Mouse (Mus musculus): ENCODE results near the gene Uspl1.

The Uspl1 gene

GRCm38 (mm10) chr5:149184844-149185186 is 665 bp downstream of the Uspl1 start:
- ChIA-PET POLR2A (interaction anchor here (0.6 to 6.3 kb wide), 99 partner anchors 7 to 1242 kb away, joined by 3 to 82 read pairs (median 5); partner anchors contain the start of genes Hsph1 (in 1 of the 4) and Katnal1 (in 1 of the 4)), CTCF (interaction anchor here in 2 of 4 experiments (0.9 to 1.3 kb wide), 3 partner anchors 75 to 377 kb away, joined by 3 to 4 read pairs (median 4); no protein-coding TSS in a partner anchor)

GRCm38 (mm10) chr5:149185806-149186205 is 1.7 kb downstream of the Uspl1 start:
- POLR2A ChIA-PET, result interaction anchor here in 2 of 4 experiments (0.6 to 6.3 kb wide), 13 partner anchors 14 to 695 kb away, joined by 3 to 82 read pairs (median 9); no protein-coding TSS in a partner anchor
- CTCF ChIA-PET, result interaction anchor here in 1 of 4 experiments (0.5 kb wide), 1 partner anchor 185 kb away, joined by 3 read pairs; no protein-coding TSS in a partner anchor

DNA sequence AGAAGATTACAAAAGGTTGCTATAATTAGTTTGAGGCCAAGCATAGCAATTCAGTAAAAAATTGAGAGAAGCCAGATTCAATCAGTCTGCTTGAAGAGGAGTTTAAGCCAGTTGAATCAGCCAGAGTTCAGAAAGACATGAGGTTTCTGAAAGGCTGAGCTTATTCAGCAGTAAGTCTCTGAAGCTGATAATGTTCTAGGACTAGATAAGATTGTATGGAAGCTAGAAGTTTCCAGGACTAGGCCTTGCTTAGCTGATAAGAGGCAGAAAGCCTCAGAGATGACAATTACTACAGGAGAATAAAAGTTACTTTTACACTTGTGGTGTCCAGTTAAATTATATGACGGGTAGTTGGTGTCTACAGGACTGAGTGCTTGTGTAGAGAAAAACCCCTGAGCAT is 6.0 kb downstream of the Uspl1 start:
- ChIA-PET CTCF (no interaction called here), POLR2A (interaction anchor here in 2 of 4 experiments (1.2 to 2.2 kb wide), 3 partner anchors 11 to 19 kb away, joined by 3 to 10 read pairs (median 5); no protein-coding TSS in a partner anchor)

DNA sequence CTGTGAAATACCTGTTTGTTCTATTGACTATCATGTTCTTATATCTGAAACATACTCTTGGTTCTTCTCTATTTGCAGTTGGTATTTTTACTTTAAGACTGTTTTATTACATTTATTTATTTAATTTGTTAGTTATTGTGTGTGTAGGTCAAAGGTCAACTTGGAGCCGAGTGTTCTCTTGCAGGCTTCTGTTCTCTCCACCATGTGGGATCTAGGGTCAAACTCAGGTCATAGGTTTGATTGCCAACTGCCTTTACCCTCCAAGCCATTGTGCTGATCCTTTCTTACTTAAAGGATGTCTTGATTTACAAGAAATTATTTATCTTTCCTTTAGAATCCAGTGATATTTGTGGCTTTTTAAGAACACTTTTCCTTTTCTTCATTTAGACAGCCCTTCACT is 12.5 kb downstream of the Uspl1 start:
- ChIA-PET POLR2A (interaction anchor here in 2 of 4 experiments (0.8 to 1.6 kb wide), 4 partner anchors 12 to 17 kb away, joined by 3 to 4 read pairs (median 4); partner anchors contain the start of genes Hmgb1 (in 1 of the 2) and Uspl1 (in 1 of the 2)), CTCF (no interaction called here)

GRCm38 (mm10) chr5:149198782-149199181 is 14.6 kb downstream of the Uspl1 start:
- CTCF ChIA-PET, result no interaction called here
- POLR2A ChIA-PET, result interaction anchor here in 2 of 4 experiments (1.5 to 1.8 kb wide), 2 partner anchors 15 kb away, joined by 3 to 6 read pairs; partner anchors contain the start of genes Uspl1 (in 2 of the 2) and Hmgb1 (in 1 of the 2)

GRCm38 (mm10) chr5:149202941-149203340 is 18.8 kb downstream of the Uspl1 start:
- ChIA-PET CTCF (interaction anchor here in 1 of 4 experiments (0.6 to 0.7 kb wide), 2 partner anchors 10 to 275 kb away, joined by 3 read pairs; no protein-coding TSS in a partner anchor), POLR2A (interaction anchor here (0.7 to 5.5 kb wide), 20 partner anchors 9 to 151 kb away, joined by 3 to 48 read pairs (median 4); partner anchors contain the start of genes Hmgb1 (in 4 of the 4) and Uspl1 (in 4 of the 4))

GRCm38 (mm10) chr5:149203796-149204375 is 19.7 kb downstream of the Uspl1 start:
- POLR2A ChIA-PET, result interaction anchor here in 3 of 4 experiments (0.9 to 5.5 kb wide), 13 partner anchors 9 to 92 kb away, joined by 3 to 48 read pairs (median 6); partner anchors contain the start of genes Hmgb1 (in 3 of the 3) and Uspl1 (in 3 of the 3)

GRCm38 (mm10) chr5:149204822-149205221 is 20.7 kb downstream of the Uspl1 start:
- CTCF ChIA-PET, result no interaction called here
- POLR2A ChIA-PET, result interaction anchor here (0.8 to 5.5 kb wide), 12 partner anchors 8 to 92 kb away, joined by 3 to 48 read pairs (median 4); partner anchors contain the start of genes Hmgb1 (in 3 of the 4) and Uspl1 (in 3 of the 4)

More at GRCm38 (mm10) chr5:149203796-149204375, 19.7 kb downstream of the Uspl1 start:
- CTCF ChIA-PET, result interaction anchor here in 2 of 4 experiments (0.5 to 0.7 kb wide), 3 partner anchors 274 to 1028 kb away, joined by 3 to 4 read pairs (median 3); no protein-coding TSS in a partner anchor

DNA sequence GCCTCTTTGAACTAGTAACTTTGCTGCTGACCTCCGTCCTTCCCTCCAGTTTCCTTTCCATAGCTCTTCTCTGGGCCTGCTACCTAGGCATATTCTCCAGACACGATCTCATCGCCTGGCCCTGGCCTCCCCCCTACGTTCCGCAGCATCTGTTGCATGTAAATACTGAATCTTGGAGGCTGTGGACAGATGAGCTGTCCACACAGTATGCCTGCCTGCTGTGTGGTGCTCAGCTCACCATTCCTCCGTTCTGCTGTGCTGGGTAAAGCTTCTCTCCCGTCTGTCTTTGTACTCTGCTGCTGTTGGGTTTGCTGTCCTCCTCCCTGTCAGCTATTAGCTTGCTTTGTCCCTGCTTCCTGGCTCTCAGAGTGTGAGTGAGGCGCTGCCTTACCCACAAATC is 21.1 kb downstream of the Uspl1 start:
- ChIA-PET POLR2A (interaction anchor here (0.8 to 5.5 kb wide), 10 partner anchors 8 to 93 kb away, joined by 3 to 48 read pairs (median 4); partner anchors contain the start of genes Hmgb1 (in 2 of the 4) and Uspl1 (in 2 of the 4)), CTCF (interaction anchor here in 1 of 4 experiments (0.6 kb wide), 1 partner anchor 134 kb away, joined by 3 read pairs; no protein-coding TSS in a partner anchor)

DNA sequence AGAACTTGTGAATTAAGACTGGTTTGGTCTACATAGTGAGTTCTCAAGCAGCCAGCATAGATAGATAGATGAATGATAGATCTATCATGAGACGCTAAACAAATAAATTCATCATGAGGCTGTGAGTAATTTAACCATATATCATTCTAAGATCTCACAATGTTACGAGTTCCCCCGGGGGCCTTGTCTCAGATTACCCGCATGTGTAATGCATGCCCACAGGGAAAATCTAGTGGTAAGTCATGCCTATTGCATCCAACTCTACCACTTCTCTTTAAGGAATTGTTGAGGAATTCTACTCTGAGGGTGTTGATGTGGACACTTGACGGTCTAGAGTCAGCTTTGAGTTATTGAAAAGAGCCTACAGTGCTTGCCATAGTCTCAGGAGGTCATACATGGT is 22.1 kb downstream of the Uspl1 start:
- CTCF ChIA-PET, result no interaction called here
- POLR2A ChIA-PET, result interaction anchor here in 3 of 4 experiments (1.1 to 2.3 kb wide), 6 partner anchors 10 to 94 kb away, joined by 3 to 8 read pairs (median 4); partner anchors contain the start of genes Hmgb1 (in 1 of the 3) and Uspl1 (in 1 of the 3)

GRCm38 (mm10) chr5:149207661-149208060 is 23.5 kb downstream of the Uspl1 start:
- CTCF ChIA-PET, result interaction anchor here in 1 of 4 experiments (0.6 kb wide), 1 partner anchor 256 kb away, joined by 3 read pairs; no protein-coding TSS in a partner anchor
- POLR2A ChIA-PET, result interaction anchor here in 2 of 4 experiments (1.2 to 2.3 kb wide), 6 partner anchors 8 to 54 kb away, joined by 3 to 8 read pairs (median 4); partner anchors contain the start of genes Hmgb1 (in 1 of the 2) and Uspl1 (in 1 of the 2)

DNA sequence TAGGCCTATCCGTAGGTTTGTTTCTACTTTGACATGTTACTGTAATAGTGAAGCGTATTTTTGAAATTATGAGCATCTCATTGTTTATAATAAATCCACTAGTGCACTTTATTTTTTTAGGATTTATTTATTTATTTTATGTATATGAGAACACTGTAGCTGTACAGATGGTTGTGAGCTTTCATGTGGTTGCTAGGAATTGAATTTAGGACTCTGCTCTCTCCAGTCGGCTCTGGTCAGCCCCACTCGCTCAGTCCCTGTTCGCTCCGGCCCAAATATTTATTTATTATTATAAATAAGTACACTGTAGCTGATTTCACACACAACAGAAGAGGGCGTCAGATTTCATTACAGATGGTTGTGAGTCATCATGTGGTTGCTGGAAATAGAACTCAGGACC is 24.6 kb downstream of the Uspl1 start:
- ChIA-PET CTCF (no interaction called here), POLR2A (interaction anchor here in 2 of 4 experiments (0.7 to 2.3 kb wide), 7 partner anchors 9 to 56 kb away, joined by 3 to 8 read pairs (median 4); partner anchors contain the start of genes Hmgb1 (in 2 of the 2) and Uspl1 (in 1 of the 2))

GRCm38 (mm10) chr5:149209328-149209727 is 25.2 kb downstream of the Uspl1 start:
- CTCF ChIA-PET, result no interaction called here
- POLR2A ChIA-PET, result interaction anchor here in 2 of 4 experiments (0.8 to 1.6 kb wide), 4 partner anchors 9 to 25 kb away, joined by 3 to 8 read pairs (median 4); partner anchors contain the start of genes Hmgb1 (in 2 of the 2) and Uspl1 (in 1 of the 2)

GRCm38 (mm10) chr5:149211041-149211440 is 26.9 kb downstream of the Uspl1 start:
- POLR2A ChIA-PET, result no interaction called here
- CTCF ChIA-PET, result no interaction called here

DNA sequence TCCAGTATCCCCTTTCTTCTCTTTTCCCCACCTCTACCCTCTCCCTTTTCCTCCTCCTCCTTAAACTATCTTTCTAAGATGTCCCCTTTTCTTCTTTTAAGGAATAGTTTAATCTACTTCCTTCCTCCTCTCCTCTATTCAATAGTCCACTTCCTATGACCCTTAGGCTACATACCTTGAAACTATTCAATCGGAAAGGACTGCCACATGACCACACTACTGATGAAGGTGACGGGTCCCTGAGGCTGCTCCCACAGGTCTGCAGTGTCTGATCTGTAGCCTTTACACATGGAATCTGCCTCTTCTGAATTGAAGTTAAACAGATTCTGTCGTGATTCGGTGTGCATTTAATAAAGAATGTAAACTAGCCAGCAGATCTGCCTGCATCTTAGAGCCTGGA is 28.7 kb downstream of the Uspl1 start:
- POLR2A ChIA-PET, result interaction anchor here in 2 of 4 experiments (1.1 to 2.2 kb wide), 3 partner anchors 9 to 16 kb away, joined by 3 to 7 read pairs (median 4); no protein-coding TSS in a partner anchor

DNA sequence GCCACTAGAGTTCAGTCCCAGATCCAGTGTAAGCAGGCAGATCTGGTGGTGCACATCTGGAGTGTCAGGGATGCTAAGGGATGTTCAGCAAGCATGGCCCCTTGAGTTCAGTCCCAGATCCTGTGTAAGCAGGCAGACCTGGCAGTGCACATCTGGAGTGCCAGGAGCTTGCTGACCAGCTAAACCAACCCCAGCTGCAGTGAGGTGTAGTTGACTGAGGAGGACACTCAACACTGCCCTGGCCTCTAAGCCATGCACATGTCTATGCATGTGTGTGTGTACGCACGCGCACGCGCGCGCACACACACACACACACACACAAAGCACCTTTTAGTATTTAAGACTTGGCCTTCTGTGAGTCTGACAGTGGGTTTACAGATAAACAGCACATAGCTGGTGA is 31.4 kb downstream of the Uspl1 start:
- POLR2A ChIA-PET, result interaction anchor here (0.8 to 3.9 kb wide), 8 partner anchors 8 to 32 kb away, joined by 3 to 14 read pairs (median 4); partner anchors contain the start of genes Hmgb1 (in 2 of the 4) and Uspl1 (in 2 of the 4)
- CTCF ChIA-PET, result no interaction called here

More for the DNA sequence above, 28.7 kb downstream of the Uspl1 start:
- CTCF ChIA-PET, result no interaction called here

GRCm38 (mm10) chr5:149217524-149218357 is 33.6 kb downstream of the Uspl1 start:
- ChIA-PET POLR2A (interaction anchor here in 3 of 4 experiments (0.7 to 3.9 kb wide), 8 partner anchors 9 to 575 kb away, joined by 3 to 14 read pairs (median 4); partner anchors contain the start of genes Hmgb1 (in 1 of the 3) and Uspl1 (in 1 of the 3)), CTCF (interaction anchor here in 2 of 4 experiments (0.6 to 0.7 kb wide), 2 partner anchors 66 to 253 kb away, joined by 3 to 4 read pairs; no protein-coding TSS in a partner anchor)

DNA sequence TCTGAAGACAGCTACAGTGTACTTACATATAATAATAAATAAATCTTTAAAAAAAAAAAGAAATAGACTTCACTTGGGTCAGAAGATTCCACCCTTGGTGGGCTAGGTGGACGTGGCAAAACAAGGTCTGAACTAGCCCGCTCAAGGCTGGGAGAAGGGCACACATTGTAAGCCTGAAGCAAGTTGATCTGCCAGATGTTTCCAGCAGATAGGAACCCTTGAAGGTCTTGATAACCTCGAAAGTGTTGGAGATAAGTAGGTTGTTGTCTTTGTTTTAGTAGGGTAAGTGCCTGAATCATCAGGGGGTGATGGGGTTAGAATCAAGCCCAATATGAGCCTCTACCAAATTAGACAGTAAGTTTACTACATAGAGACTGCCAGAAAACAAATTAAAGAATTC is 35.3 kb downstream of the Uspl1 start:
- ChIA-PET CTCF (no interaction called here), POLR2A (no interaction called here)
